Mouse (Mus musculus): ENCODE results near the gene Pkn1. TPM values are rescaled to one million over a fixed set of nuclear protein-coding genes. Genes with fewer than 3 reads are reported as not detected.

The Pkn1 gene
- total RNA-seq, 2 experiments from 2014 or later, result 53.2 to 72.7 TPM

DNA sequence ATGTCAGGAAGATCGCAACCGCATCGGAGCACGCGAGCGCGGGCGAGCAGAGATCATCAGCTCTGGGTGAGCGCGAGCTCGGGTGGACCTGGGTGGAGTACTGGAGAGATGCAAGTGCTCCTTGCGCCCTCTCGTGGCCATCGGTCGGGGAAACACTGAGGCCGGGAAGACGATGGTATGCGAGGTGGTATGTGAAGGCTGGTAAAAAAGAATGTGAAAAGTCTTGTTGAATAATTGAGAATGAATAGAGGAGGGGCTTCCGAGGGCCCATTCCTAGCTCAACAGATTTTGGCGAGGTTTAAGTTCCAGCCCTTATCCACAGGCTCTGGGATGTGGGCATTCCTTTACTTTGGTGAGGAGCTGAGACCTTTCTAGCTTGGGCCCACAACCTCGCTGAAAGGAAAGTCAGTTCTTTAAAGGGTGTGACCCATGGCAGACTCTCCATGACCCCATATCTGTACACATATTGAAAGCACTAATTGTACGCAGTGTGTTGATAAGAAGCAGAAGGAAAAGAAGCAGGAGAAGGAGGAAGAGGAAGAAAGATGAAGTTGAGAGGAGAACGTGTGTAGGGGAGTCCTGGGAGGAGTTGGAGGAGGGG is 76.5 kb downstream of the Pkn1 start:
- DNase-seq (ENCODE audit: low spot score in 2 of 2), result peak; percentile 90 to 95
- intact Hi-C loops (cut with DNase I), result loop anchor here (2.0 kb wide), 1 partner anchor 56 kb away; the partner anchor contains the start of gene Ndufb7

DNA sequence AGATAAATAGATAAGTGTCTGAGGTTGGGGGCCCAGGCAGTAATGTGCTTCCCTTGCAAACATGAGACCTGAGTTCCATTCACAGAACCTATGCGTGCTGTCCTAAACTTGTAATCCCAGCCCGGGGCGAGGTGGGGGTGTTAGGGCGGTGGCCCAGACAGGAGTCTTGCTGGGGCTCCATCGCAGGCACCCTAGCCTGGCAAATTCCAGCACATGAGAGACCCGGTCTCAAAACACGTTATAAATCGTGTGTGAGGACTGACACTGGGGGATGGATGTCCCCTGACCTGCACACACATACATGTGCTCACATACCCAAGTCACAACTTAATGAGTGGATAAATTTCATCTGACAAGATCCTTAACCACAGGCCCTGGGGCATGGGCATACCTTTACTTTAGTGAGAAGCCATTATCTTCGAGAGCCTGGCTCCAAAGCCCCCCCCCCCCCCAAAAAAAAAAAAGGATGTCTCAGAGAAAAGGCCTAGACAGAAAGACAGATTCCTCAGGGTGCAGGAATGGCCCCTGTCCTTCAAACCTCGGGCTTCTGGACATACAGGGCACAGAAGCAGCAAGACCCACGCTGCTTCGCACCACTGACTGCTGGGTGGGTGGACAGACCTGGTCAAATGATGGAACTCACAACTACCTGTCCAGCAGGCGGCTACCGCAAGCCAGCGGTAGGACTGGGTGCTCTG is 77.1 kb downstream of the Pkn1 start:
- DNase-seq (ENCODE audit: low spot score in 2 of 2), result no peak
- intact Hi-C loops (cut with DNase I), result loop anchor here (2.0 kb wide), 1 partner anchor 55 kb away; the partner anchor contains the start of gene Ndufb7

DNA sequence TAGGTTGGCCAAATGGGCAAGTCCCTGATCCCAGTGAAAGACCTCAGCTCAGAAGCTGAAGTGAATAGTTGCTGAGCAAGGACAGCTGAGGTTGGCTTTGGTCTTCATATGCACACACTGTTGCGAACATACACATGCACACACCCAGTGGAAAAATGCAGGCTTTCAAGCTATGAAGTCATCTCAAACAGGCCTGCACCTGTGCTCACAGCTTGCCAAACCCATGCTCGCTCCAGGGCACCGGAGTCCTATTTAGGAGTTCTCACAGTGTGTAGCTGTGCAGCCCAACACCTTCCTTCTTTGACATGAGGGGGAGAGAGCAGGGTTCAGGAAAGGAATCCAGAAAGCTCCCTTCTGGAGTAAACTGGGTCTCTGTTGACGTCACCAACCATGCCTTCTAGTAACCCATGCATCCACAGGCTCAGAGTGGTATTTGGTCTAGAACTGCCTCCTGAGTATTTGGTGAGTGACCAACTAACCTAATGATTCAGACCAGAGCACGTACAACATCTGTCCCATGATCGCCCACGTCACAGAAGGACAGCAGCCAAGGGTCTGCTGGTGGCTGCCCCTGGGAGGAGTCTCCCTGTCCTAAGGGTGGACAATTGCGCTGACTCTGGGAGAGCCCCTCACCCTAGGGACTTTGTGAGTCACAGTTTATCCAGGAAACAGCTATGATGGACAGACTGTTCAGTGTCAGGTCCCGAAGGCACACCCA is 79.3 kb downstream of the Pkn1 start:
- intact Hi-C loops (cut with DNase I), result no loop called here
- DNase-seq (ENCODE audit: low spot score in 2 of 2), result no peak

DNA sequence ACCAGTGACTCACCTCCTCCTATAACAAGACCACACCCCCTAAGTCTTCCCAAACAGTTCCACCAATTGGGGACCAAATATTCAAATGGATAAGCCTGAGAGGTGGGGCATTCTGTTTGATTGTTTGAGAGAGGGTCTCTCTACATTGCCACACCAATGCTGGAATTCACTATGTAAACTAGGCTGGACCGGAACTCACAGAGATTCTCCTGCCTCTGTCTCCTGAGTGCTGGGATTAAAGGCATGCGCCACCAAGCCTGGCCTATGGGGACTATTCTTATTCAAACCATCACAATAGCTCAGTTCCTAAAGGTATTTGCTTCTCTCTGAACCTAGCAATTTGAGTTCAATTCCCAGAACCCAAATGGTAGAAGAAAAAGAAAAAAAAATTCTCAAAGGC is 80.4 kb downstream of the Pkn1 start:
- DNase-seq (ENCODE audit: low spot score in 2 of 2), result no peak
- intact Hi-C loops (cut with DNase I), result no loop called here

DNA sequence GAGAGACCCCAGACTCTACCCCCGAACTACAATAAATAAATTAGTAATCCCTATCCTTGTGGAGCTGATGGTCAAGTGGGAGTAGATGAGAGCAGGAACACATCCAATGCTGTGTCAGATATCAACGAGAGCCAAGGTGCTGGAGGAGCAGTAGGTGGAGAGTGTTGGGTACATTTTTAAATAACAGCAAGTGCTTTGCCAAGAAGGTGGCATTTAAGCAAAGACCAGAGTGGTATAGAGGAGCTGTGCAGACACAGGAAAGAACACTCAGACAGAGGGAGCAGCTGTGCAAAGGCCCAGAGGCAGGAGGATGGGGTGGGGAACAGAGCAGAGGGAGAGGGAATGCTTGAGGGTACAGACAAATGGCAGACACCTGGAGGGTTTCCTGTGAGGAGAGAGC is 81.9 kb downstream of the Pkn1 start:
- intact Hi-C loops (cut with DNase I), result no loop called here
- DNase-seq (ENCODE audit: low spot score in 2 of 2), result peak in 1 of 2 experiments; percentile 83

DNA sequence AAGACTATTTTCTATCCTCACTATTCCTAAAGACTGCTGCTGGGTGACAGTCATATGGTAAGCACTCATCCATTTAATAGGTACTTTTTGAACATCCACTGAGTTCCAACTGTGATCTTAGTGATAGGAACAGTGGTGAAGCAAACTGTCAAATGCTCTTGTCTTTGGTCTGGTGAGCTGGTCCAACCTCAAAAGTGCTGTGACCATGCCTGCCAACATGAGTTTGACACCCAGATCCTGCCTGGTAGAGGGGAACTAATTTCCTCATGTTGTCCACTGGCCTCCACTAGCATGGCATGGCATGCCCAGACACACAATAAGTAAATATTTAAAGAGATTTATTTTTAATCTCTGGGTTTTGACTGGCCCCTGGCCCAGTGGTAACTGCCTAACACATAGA is 82.4 kb downstream of the Pkn1 start:
- intact Hi-C loops (cut with DNase I), result no loop called here
- DNase-seq (ENCODE audit: low spot score in 2 of 2), result no peak

Small RNAs within 50 kb of the gene (microRNA-seq; reads per million reads assigned to microRNA genes)
- 0 to 0.25 reads per million in 2 experiments for gene Mir1668

Other genes starting within 250 kb of the Pkn1 start
- gene Scoc, start 240.8 kb downstream of the Pkn1 start, total RNA-seq (2021), result 100 to 1,000 TPM; 212 to 232 TPM
- gene Olfr370, start 163.4 kb downstream of the Pkn1 start, total RNA-seq (2021), result not detected
- 100 to 1,000 TPM; 140 to 145 TPM for gene Ndufb7, start 132.5 kb downstream of the Pkn1 start, total RNA-seq (2021)
- gene Tecr, start 91.2 kb downstream of the Pkn1 start, total RNA-seq (2021), result 100 to 1,000 TPM; 549 to 574 TPM
- gene Dnajb1, start 91.0 kb downstream of the Pkn1 start, total RNA-seq (2021), result 10 to 100 TPM; 56.0 to 59.1 TPM
- 100 to 1,000 TPM in 1 of 2 experiments, 10 to 100 TPM in 1; 99.3 to 108 TPM for gene Gipc1, start 46.5 kb downstream of the Pkn1 start, total RNA-seq (2021)
- 1 to 10 TPM; 1.2 to 1.5 TPM for gene Ptger1, start 32.5 kb downstream of the Pkn1 start, total RNA-seq (2021)
- 10 to 100 TPM; 17.4 to 18.2 TPM for gene Ddx39, start 16.0 kb upstream of the Pkn1 start, total RNA-seq (2021)
- 1 to 10 TPM; 9.0 to 9.6 TPM for gene Adgre5, start 42.1 kb upstream of the Pkn1 start, total RNA-seq (2021)
- 100 to 1,000 TPM; 415 to 434 TPM for gene Adgrl1, start 200.9 kb upstream of the Pkn1 start, total RNA-seq (2021)

Data from left cerebral cortex, postnatal 25 days (tissue).